Mouse (Mus musculus) midbrain, embryonic 14.5 days (tissue): ENCODE measurements at regions not wholly inside any gene's neighbourhood (a gene's known extent, or its start where the extent isn't known, plus 50 kb on each side); places are given as distances from the start of the nearest gene placed in this dataset.

Source experiments
- ATAC-seq: fragments of 200-750 bp; cut with Nextera tagmentation; 2 replicates; pipeline ENCODE4 v1.8.0; 2017; ENCODE audit warnings: moderate number of reproducible peaks, moderate library complexity; ENCODE audit not compliant: low FRiP score, low TSS enrichment
- DNase-seq: peaks from one replicate; pipeline ENCODE4 v3.0.0-alpha.2; 2015
- H3K27ac ChIP-seq: fragments of 300-500 bp; sonication (generic); replicated peaks from 2 replicates; pipeline ENCODE4 v1.5.1; 2014; ENCODE audit warnings: mild to moderate bottlenecking, low read depth, low read length, moderate library complexity
- H3K27me3 ChIP-seq: fragments of 300-500 bp; sonication (generic); 2 replicates; pipeline ENCODE4 v1.6.1; 2014; ENCODE audit warnings: low read length, control low read depth, mixed read lengths; ENCODE audit not compliant: control insufficient read depth, insufficient read depth
- H3K36me3 ChIP-seq: fragments of 300-500 bp; sonication (generic); 2 replicates; pipeline ENCODE4 v1.6.1; 2014; ENCODE audit warnings: low read length, control low read depth; ENCODE audit not compliant: control insufficient read depth, insufficient read depth
- H3K4me1 ChIP-seq: fragments of 300-500 bp; sonication (generic); 2 replicates; pipeline ENCODE4 v1.6.1; 2014; ENCODE audit warnings: mild to moderate bottlenecking, antibody characterized with exemption, low read length, control low read depth; ENCODE audit not compliant: control insufficient read depth, insufficient read depth
- H3K4me2 ChIP-seq: fragments of 300-500 bp; sonication (generic); 2 replicates; pipeline ENCODE4 v1.6.1; 2014; ENCODE audit warnings: mild to moderate bottlenecking, low read length, moderate library complexity
- H3K4me3 ChIP-seq: fragments of 300-500 bp; sonication (generic); replicated peaks from 2 replicates; pipeline ENCODE4 v1.5.1; 2014; ENCODE audit warnings: low read depth, low read length
- H3K9ac ChIP-seq: fragments of 300-500 bp; sonication (generic); replicated peaks from 2 replicates; pipeline ENCODE4 v1.6.1; 2014; ENCODE audit warnings: mild to moderate bottlenecking, low read length, moderate library complexity
- H3K9me3 ChIP-seq: fragments of 300-500 bp; sonication (generic); 2 replicates; pipeline ENCODE4 v1.6.1; 2016; ENCODE audit warnings: low read length, control low read depth, mixed read lengths; ENCODE audit not compliant: control insufficient read depth
- WGBS: fragments of 180-500 bp; shearing (Covaris S2); extraction: QIAGEN DNeasy Blood & Tissue Kit; methylation state at CpG from one replicate; pipeline ENCODE4 v1.1.7; 2014; 5-methylcytosine and 5-hydroxymethylcytosine counted together

- no peak overlapping the region for H3K27ac ChIP-seq
Observed at GRCm38 (mm10) chr15:51631881-51632280, 2252.8 kb upstream of the Gm7489 start.

GRCm38 (mm10) chr15:51633068-51633467 is 2251.6 kb upstream of the Gm7489 start:
- no peaks in the 10 kb centered on the region for H3K27me3 ChIP-seq
- no peak overlapping the region for H3K4me2 ChIP-seq
- ATAC-seq (no peak), DNase-seq (no peak)
- H3K36me3 ChIP-seq, result no peaks in the 10 kb centered on the region
- WGBS, result 94% methylated on average over 6 of the region's 6 CpGs
- no peak overlapping the region for H3K27ac ChIP-seq
- H3K9me3 ChIP-seq, result no peaks in the 10 kb centered on the region
- peaks cover 9% of the 10 kb centered on the region for H3K4me1 ChIP-seq
- no peak overlapping the region for H3K9ac ChIP-seq
- H3K4me3 ChIP-seq, result no peak overlapping the region

More at GRCm38 (mm10) chr15:51631881-51632280, 2252.8 kb upstream of the Gm7489 start:
- ATAC-seq (no peak), DNase-seq (peak; percentile 2)
- Histone ChIP-seq H3K36me3 (no peaks in the 10 kb centered on the region), H3K9me3 (no peaks in the 10 kb centered on the region), H3K27me3 (no peaks in the 10 kb centered on the region), H3K4me2 (no peak overlapping the region), H3K4me1 (peaks cover 9% of the 10 kb centered on the region), H3K4me3 (no peak overlapping the region), H3K9ac (no peak overlapping the region)
- 66% methylated on average over 10 of the region's 10 CpGs for WGBS

- no peak overlapping the region; the same call in 1 of the 2 replicates for H3K27ac ChIP-seq
- H3K4me1 ChIP-seq, result peaks cover 9% of the 10 kb centered on the region
- ATAC-seq (peak; percentile 44; the same call in 1 of the 2 replicates), DNase-seq (peak; percentile 40)
- no peaks in the 10 kb centered on the region for H3K36me3 ChIP-seq
- H3K9me3 ChIP-seq, result no peaks in the 10 kb centered on the region
- H3K27me3 ChIP-seq, result no peaks in the 10 kb centered on the region
- H3K4me2 ChIP-seq, result peak overlapping the region; percentile 50
- peak overlapping the region; percentile 29; the same call in 1 of the 2 replicates for H3K9ac ChIP-seq
- 24% methylated on average over 7 of the region's 7 CpGs for WGBS
- peak overlapping the region; percentile 13; the same call in 1 of the 2 replicates for H3K4me3 ChIP-seq
Observed at GRCm38 (mm10) chr15:51634726-51635125, 2250.0 kb upstream of the Gm7489 start.

GRCm38 (mm10) chr15:51635129-51635920 is 2249.4 kb upstream of the Gm7489 start:
- Histone ChIP-seq H3K27ac (no peak overlapping the region; the same call in 1 of the 2 replicates), H3K36me3 (no peaks in the 10 kb centered on the region), H3K4me1 (peaks cover 9% of the 10 kb centered on the region), H3K27me3 (no peaks in the 10 kb centered on the region), H3K4me3 (peak overlapping the region; percentile 13; the same call in 1 of the 2 replicates), H3K4me2 (peak overlapping the region; percentile 50), H3K9ac (peak overlapping the region; percentile 29; the same call in 1 of the 2 replicates), H3K9me3 (no peaks in the 10 kb centered on the region)
- DNase-seq (peak; percentile 69), ATAC-seq (peak; percentile 46; the same call in 1 of the 2 replicates)
- 24% methylated on average over 21 of the region's 21 CpGs for WGBS

GRCm38 (mm10) chr15:51637570-51637969 is 2247.1 kb upstream of the Gm7489 start:
- Histone ChIP-seq H3K9me3 (no peaks in the 10 kb centered on the region), H3K9ac (no peak overlapping the region), H3K4me2 (no peak overlapping the region), H3K27me3 (no peaks in the 10 kb centered on the region), H3K4me3 (no peak overlapping the region), H3K27ac (no peak overlapping the region), H3K36me3 (no peaks in the 10 kb centered on the region), H3K4me1 (peaks cover 9% of the 10 kb centered on the region)
- 92% methylated on average over 1 of the region's 1 CpGs for WGBS
- no peak for ATAC-seq
- DNase-seq, result no peak

- H3K27me3 ChIP-seq, result no peaks in the 10 kb centered on the region
- H3K4me2 ChIP-seq, result no peak overlapping the region
- no peaks in the 10 kb centered on the region for H3K4me1 ChIP-seq
- ATAC-seq (no peak), DNase-seq (no peak)
- no peaks in the 10 kb centered on the region for H3K36me3 ChIP-seq
- no peak overlapping the region for H3K4me3 ChIP-seq
- H3K27ac ChIP-seq, result no peak overlapping the region
- WGBS, result 90% methylated on average over 6 of the region's 6 CpGs
- H3K9me3 ChIP-seq, result no peaks in the 10 kb centered on the region
- no peak overlapping the region for H3K9ac ChIP-seq
Observed at GRCm38 (mm10) chr15:51643772-51644311, 2240.9 kb upstream of the Gm7489 start.

- Histone ChIP-seq H3K9ac (no peak overlapping the region), H3K27ac (no peak overlapping the region), H3K9me3 (no peaks in the 10 kb centered on the region), H3K27me3 (no peaks in the 10 kb centered on the region), H3K4me1 (no peaks in the 10 kb centered on the region), H3K4me2 (no peak overlapping the region), H3K4me3 (no peak overlapping the region), H3K36me3 (no peaks in the 10 kb centered on the region)
- ATAC-seq, result no peak
- 85% methylated on average over 2 of the region's 2 CpGs for WGBS
- DNase-seq, result no peak
Observed at GRCm38 (mm10) chr15:51646304-51646703, 2238.4 kb upstream of the Gm7489 start.

GRCm38 (mm10) chr15:51652497-51652896 is 2232.2 kb upstream of the Gm7489 start:
- Histone ChIP-seq H3K4me3 (no peak overlapping the region), H3K27me3 (no peaks in the 10 kb centered on the region), H3K4me2 (no peak overlapping the region), H3K9ac (no peak overlapping the region), H3K36me3 (no peaks in the 10 kb centered on the region), H3K9me3 (peaks cover 4% of the 10 kb centered on the region; the same call in 1 of the 2 replicates), H3K4me1 (no peaks in the 10 kb centered on the region), H3K27ac (no peak overlapping the region)
- 68% methylated on average over 4 of the region's 4 CpGs for WGBS
- ATAC-seq (no peak), DNase-seq (no peak)
